Mouse (Mus musculus): ENCODE data around the gene Igsf9b.

The Igsf9b gene

DNA sequence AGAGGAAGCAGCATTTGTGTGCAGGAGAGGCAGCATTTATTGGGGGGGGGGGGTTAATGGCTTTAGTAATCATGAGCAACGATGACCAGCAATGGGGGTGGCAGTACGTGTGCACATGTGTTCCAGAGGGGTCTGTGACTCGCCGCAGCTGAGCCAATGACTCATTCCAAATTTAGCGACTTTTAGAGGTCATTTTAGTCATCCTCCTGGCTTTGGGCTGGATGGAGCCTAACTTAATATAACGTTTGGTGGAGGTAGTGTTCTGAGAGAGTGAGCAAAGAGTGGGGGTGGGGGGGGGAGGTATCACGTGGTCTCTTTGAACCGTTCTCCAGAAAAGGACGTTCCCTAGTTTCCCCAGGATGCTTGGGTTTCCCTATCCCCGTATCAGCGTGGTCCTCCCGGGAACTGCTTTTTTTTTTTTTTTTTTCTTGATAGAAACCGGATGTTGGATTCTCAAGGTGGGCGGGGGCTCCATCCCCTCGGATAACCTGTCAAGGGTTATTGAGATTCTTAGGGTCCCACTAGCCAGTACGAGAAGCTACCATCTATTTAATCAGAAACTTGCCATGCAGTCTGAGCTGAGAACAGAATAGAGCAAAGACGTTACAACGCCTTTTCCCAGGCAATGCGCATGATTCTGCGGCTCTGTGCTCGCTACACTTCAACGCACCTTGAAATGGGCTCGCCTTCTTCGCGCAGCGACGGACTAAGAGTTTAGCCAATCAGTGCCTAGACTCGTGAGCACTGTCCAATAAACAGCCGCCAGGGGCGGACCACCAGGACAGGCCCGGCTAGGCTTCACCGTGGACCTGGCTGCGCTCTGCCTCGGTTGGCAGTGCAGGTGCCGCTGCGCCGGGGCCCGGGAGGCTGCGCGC, at the start of gene Igsf9b:
Igsf9b (plus strand) TSS at position 794 of the 875 bp plus-strand sequence.
- DNase-seq (ENCODE audit: low spot score) = no peak

DNA sequence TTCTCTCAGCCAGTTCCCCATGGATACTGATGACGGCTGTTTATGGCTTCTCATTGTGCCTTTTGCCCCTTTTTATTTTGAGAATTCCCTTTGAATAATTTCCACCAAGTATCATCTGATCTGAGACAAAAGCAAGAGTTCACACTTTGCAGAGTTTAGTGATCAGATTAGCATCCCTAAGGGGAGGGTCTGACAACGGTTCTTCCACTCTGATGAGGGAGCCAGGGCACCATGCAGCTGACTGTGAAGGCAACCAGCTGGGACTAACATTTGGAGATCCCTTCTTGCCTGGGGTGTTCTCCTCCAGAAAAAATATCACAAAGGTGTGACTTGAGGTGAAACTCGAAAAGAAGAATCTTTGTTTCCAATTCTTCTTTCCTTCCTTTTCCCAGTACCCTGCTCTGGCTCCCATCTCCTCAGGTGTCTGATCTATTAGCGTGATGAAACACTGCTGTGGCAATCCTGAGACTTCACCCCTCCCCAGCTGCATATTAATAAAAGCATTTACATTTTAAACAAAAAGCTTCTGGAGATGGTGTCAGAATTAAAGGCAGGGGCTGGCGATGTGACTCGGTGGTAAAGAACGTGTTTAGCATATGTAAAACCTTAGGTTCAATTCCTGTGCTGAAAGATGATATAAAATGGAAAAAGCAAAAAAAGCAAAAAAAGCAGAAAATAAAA, 46.8 kb upstream of the Igsf9b start:
- DNase-seq (ENCODE audit: low spot score) = no peak

GRCm38 (mm10) chr9:27256454-27256853, 42.5 kb upstream of the Igsf9b start:
- no peak for DNase-seq (ENCODE audit: low spot score)

DNA sequence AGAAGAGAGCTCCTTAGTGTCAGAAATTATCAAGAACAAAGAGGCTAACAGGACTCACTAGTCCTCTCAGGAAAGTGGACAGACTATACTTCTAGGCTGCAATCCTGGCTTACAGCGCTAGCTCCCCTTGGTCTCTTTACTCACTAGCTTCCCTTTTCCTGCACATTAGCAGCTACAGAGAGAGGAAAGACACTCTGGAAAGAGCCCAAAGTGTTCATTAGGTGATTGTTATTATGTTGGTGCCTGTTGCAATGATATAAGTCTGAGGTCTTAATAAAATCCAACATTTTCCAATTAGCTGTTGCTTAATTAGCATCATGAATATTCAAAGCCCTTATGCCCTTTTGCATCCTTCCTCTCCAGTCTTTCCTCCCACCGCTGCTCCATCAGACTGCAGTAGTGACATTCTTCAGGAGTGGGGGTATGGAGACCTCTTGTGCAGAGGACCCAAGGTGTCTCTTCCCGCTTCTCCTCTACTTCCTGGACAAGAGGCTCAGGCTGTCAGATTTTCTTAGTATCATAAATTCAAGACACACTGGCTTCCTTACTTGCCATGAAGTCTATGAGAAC, 38.5 kb upstream of the Igsf9b start:
- no peak for DNase-seq (ENCODE audit: low spot score)

DNA sequence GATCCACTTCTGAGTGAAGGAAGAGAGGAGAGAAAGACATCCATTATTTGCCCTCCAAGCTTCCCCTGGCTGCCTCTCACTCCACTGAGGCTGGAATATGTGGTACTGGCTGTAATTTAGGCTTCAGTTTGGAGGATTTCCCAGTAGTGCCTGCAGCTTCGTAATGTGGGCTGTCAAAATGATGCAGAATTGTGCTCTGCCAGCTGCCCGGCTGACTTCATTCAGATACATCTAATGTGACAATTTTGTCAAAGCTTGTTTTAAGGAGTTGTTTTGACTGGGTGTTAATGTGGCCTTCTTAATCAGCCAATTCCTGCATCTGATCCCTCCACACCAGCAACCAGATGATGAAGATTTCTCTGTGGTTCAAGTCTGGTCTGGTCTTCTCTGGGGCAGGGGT, 37.1 kb upstream of the Igsf9b start:
- DNase-seq (ENCODE audit: low spot score) = no peak

DNA sequence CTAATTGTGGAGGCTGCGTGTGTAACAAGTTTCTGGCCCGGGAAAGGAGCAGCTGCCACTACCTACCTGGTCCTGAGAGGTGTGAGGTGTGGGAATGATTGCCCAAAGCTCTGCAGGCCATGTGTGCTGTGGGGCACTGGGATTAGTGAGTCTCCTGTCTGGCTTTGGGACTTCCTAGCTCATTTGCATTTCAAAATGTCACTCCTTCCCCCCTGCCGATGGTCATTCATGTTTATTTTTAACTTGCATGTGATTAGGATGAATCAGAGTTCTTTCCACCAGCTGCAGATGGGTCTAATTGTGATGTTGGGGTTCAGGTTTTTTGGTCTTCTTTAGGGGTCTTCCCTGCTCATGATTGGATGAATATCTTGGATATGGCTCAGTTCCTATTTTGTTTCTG, 34.0 kb upstream of the Igsf9b start:
- DNase-seq (ENCODE audit: low spot score) = no peak

- DNase-seq (ENCODE audit: low spot score) = no peak
Measured at GRCm38 (mm10) chr9:27267878-27268277, 31.1 kb upstream of the Igsf9b start.

DNA sequence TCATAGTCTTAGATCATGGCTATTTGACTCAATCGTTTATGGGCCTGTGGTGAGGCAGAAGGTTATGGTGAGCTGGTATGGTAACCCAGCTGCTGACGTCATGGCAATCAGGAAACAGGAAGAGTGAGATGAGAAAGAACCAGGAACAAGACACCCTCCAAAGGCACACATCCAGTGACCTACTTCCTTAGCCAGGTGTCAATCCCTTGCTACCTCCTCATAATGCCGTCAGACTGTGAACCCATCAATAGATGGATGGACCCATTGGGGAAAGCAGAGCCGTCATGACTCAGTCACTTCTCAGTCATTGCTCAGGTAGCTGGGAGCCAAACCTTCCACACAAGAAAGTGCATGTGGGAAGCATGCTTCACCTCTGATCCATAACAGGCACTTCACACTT, 30.5 kb upstream of the Igsf9b start:
- DNase-seq (ENCODE audit: low spot score) = no peak

DNA sequence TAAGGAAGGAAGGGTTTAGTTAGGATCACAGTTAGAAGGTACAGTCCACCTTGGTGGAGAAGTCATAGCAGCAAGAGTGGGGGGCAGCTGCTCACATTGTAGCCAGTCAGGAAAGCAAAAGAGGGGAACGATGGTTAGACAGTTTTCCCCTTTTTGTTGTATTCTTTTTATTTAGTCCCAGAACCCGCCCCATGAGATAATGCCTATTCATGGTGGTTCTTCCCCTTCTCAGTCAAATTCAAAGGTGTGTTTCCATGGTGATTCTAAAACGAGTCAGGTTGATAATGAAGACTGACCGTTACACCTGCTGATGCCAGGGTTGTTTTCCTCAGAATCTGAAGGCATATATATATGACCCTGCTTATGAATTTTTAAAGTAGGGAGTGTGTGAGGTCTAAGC, 29.7 kb upstream of the Igsf9b start:
- DNase-seq (ENCODE audit: low spot score) = no peak

GRCm38 (mm10) chr9:27269904-27270303, 29.1 kb upstream of the Igsf9b start:
- no peak for DNase-seq (ENCODE audit: low spot score)

DNA sequence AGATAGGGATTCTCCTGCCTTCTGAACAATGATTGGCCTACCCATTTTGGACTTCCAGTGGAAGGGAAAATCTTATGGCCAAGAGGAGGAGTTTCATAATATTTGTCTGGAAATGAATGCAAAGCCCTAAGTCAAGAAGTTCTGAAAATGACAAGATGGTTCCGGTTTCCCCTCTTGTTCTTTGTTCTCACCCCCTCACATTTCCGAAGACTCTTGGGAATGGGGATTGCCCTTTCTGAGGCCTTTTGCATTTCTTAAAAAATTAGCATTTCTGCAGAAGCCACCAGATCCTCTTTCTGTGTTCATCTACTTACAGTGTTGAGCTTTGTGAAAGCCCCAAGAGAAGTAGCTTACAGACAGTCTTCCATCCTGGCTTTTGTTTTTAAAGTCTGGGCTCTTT, 27.1 kb upstream of the Igsf9b start:
- DNase-seq (ENCODE audit: low spot score) = no peak

GRCm38 (mm10) chr9:27272858-27273257, 26.1 kb upstream of the Igsf9b start:
- DNase-seq (ENCODE audit: low spot score) = no peak

- DNase-seq (ENCODE audit: low spot score) = no peak
Measured at GRCm38 (mm10) chr9:27276282-27276839, 22.6 kb upstream of the Igsf9b start.

GRCm38 (mm10) chr9:27277401-27278087, 21.5 kb upstream of the Igsf9b start:
- DNase-seq (ENCODE audit: low spot score) = no peak

- DNase-seq (ENCODE audit: low spot score) = no peak
Measured at GRCm38 (mm10) chr9:27279041-27279440, 20.0 kb upstream of the Igsf9b start.

DNA sequence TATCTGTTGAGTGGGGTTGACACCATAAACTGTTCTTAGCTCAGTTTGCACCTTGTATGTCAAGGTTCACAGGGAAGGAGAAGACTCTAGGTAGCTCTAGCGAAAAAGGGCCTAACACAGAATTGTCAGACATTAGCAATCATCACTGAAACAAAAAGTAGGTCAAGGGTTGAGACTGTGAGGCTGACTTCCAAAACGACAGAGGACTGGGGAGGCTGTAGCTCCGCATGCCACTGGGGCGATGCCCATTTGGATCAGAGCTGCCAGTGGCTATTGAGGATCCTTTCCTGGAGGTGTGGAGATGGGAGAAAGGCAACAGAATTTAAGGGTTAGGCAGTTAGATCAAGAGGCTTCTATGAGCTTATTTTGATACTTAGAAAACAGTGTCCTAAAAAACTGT, 18.0 kb upstream of the Igsf9b start:
- no peak for DNase-seq (ENCODE audit: low spot score)

- DNase-seq (ENCODE audit: low spot score) = no peak
Measured at GRCm38 (mm10) chr9:27285719-27286249, 13.2 kb upstream of the Igsf9b start.

GRCm38 (mm10) chr9:27286296-27286695, 12.7 kb upstream of the Igsf9b start:
- no peak for DNase-seq (ENCODE audit: low spot score)

DNA sequence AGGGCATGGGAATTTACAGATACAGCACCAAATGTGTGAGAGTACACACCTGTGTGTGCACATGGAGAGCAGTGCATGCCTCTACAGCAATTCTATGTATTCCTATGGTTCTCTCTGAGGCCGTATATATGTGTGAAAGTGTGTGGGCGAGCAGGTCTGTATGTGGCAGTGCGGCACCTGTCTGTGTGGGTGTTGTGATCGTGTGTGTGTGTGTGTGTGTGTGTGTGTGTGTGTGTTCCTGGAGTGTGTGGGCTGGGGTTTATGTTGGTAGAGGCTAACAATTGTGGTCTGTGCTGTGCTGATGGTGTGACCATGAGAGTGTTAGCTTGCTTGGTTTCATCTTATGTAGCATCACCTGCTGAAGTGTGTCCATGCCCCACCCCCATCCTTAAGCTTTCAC, 12.1 kb upstream of the Igsf9b start:
- no peak for DNase-seq (ENCODE audit: low spot score)

DNA sequence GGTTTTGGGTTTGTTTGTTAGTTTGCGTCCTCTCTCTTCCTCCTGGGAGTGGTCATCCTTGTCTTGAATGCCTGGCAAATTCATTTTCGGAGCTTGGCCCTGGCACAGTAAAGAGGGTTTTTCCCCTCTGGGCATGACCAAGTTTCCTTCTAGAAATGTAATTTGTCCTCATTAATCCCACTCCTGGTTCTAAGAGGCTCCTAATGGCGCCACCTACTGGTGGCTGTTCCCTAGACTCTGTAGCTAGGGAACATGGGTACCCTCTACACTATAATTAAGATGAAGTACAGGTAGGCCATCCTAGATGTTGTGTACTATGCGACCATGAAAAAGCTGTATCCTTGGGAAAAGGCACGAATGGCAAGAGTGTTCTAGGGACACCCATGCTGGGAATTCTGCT, 11.6 kb upstream of the Igsf9b start:
- no peak for DNase-seq (ENCODE audit: low spot score)

GRCm38 (mm10) chr9:27288442-27288841, 10.6 kb upstream of the Igsf9b start:
- no peak for DNase-seq (ENCODE audit: low spot score)
